Mouse (Mus musculus) embryonic stem cell, embryonic (primary cell): ENCODE measurements at regions not wholly inside any gene's neighbourhood (a gene's known extent, or its start where the extent isn't known, plus 50 kb on each side); places are given as distances from the start of the nearest gene placed in this dataset.

Source experiments
- CTCF ChIA-PET, 4 experiments: fragments of 300-600 bp in 2 of 4; fragments of 350-600 bp in 2 of 4; sonication (Branson Sonifier 250); formaldehyde crosslinking; loops; one replicate each; lab custom pipeline; 2022; ENCODE audit warnings: inconsistent platforms in 2 of 4; lab: Charles Lee
- POLR2A ChIA-PET, 4 experiments: fragments of 300-600 bp in 2 of 4; fragments of 350-600 bp in 2 of 4; sonication (Branson Sonifier 250); formaldehyde crosslinking; loops; one replicate each; lab custom pipeline; 2022; ENCODE audit warnings: antibody characterized with exemption in 4 of 4, inconsistent platforms in 1 of 4; lab: Charles Lee

- POLR2A ChIA-PET: interaction anchor here in 3 of 4 experiments (1.0 to 9.3 kb wide), 15 partner anchors 9 to 34 kb away, joined by 3 to 81 read pairs (median 6); no protein-coding TSS in a partner anchor
Measured at GRCm38 (mm10) chr1:60823006-60823665, 63.7 kb upstream of the Ctla4 start.

GRCm38 (mm10) chr1:60824218-60825125, 62.3 kb upstream of the Ctla4 start:
- POLR2A ChIA-PET: interaction anchor here in 2 of 4 experiments (1.1 to 9.3 kb wide), 5 partner anchors 17 to 34 kb away, joined by 4 to 81 read pairs (median 7); no protein-coding TSS in a partner anchor
- CTCF ChIA-PET: interaction anchor here in 1 of 4 experiments (1.7 to 2.4 kb wide), 2 partner anchors 8 to 10 kb away, joined by 6 to 13 read pairs; no protein-coding TSS in a partner anchor

More at GRCm38 (mm10) chr1:60823006-60823665, 63.7 kb upstream of the Ctla4 start:
- CTCF ChIA-PET: interaction anchor here (0.6 to 2.4 kb wide), 19 partner anchors 9 to 45 kb away, joined by 3 to 13 read pairs (median 5); no protein-coding TSS in a partner anchor

GRCm38 (mm10) chr1:60825256-60826186, 61.3 kb upstream of the Ctla4 start:
- ChIA-PET POLR2A (interaction anchor here in 2 of 4 experiments (0.7 to 6.2 kb wide), 5 partner anchors 9 to 33 kb away, joined by 3 to 46 read pairs (median 4); no protein-coding TSS in a partner anchor), CTCF (no interaction called here)

- ChIA-PET POLR2A (interaction anchor here in 2 of 4 experiments (0.8 to 6.2 kb wide), 3 partner anchors 24 to 25 kb away, joined by 3 to 46 read pairs (median 3); no protein-coding TSS in a partner anchor), CTCF (interaction anchor here in 1 of 4 experiments (0.5 kb wide), 1 partner anchor 29 kb away, joined by 6 read pairs; no protein-coding TSS in a partner anchor)
Measured at GRCm38 (mm10) chr1:60826981-60827380, 59.8 kb upstream of the Ctla4 start.

- CTCF ChIA-PET: interaction anchor here in 1 of 4 experiments (0.7 kb wide), 1 partner anchor 597 kb away, joined by 9 read pairs; no protein-coding TSS in a partner anchor
- POLR2A ChIA-PET: interaction anchor here in 2 of 4 experiments (0.7 to 6.2 kb wide), 7 partner anchors 10 to 71 kb away, joined by 3 to 46 read pairs (median 4); no protein-coding TSS in a partner anchor
Measured at GRCm38 (mm10) chr1:60828152-60828551, 58.6 kb upstream of the Ctla4 start.

GRCm38 (mm10) chr1:60829849-60830248, 57.0 kb upstream of the Ctla4 start:
- CTCF ChIA-PET: no interaction called here
- POLR2A ChIA-PET: interaction anchor here in 3 of 4 experiments (0.5 to 6.2 kb wide), 8 partner anchors 8 to 28 kb away, joined by 3 to 46 read pairs (median 4); no protein-coding TSS in a partner anchor

GRCm38 (mm10) chr1:60833668-60834067, 53.1 kb upstream of the Ctla4 start:
- ChIA-PET CTCF (interaction anchor here in 2 of 4 experiments (1.0 to 1.9 kb wide), 3 partner anchors 10 to 24 kb away, joined by 4 to 13 read pairs (median 4); no protein-coding TSS in a partner anchor), POLR2A (interaction anchor here in 3 of 4 experiments (0.8 to 12.8 kb wide), 12 partner anchors 10 to 55 kb away, joined by 3 to 379 read pairs (median 5); no protein-coding TSS in a partner anchor)
